Mouse (Mus musculus) kidney, postnatal 4 days (tissue): ENCODE results near the gene Ptbp1.
"Not testable (repeated sequence)": the region's sequence is repeated elsewhere in the genome, so short reads cannot be mapped to it uniquely, and the experiment has no call there.

ENCODE experiments used
- DNase-seq, 2 experiments: peaks; one replicate each; pipeline ENCODE4 v3.0.0; 2021; ENCODE audit warnings: mixed read lengths in 2 of 2

Ptbp1 gene

DNA sequence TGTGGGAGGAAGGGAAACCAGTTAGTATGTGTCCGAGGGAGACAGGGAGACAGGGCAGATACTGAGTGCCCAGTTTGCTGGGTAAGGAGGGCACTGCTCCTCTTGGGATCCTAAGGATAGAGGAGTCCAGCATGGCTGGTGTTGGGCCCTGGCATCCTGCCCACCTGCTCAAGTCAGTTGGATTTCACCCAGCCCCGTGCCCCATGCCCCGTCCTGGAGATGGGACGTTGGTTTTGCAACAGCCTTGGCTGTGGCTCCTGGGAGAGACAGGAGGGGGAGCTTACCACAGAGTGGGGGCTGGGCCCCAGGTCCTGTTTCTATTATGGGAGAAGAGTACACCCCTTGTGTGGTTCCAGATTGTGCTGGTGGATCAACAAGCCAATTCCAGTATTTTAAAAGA lies 30.2 kb downstream of the Ptbp1 start:
- peak in 1 of 2 experiments; percentile 62 for DNase-seq

DNA sequence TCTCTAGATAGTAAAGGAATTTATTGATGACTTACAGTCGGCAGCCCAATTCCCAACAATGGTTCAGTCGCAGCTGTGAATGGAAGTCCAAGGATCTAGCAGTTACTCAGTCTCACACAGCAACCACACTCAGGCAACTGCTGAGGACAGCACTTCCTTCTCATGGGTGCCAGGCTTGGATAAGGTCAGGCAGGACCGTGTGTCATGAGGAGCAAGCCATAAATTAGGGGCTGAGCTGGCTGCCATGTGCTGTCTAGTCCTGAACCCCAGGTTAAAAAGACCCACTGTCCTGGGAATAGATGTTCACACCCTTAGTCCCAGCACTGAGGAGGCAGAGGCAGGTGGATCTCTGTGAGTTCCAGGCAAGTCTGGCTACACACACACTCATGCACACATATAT lies 30.7 kb downstream of the Ptbp1 start:
- DNase-seq = not testable (repeated sequence)

DNA sequence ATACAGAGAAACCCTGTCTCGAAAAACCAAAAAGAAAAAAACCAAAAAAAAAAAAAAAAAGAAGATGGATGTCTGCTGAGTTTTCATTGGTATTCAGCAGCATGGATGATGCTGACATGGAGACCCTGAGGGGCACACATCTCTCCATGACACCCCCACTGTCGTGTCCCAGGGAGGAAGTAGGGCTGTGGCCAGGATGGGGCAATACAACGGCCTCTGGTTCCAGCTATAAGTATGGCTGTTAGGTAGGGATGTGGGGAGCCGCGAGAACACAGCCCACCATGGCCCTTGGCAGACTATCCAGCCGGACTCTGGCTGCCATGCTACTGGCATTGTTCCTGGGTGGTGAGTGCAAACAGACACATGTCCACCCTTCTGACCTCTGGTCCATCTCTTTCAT lies 31.8 kb downstream of the Ptbp1 start, which contains the start of gene Elane:
TSS of gene Elane (plus strand) at position 194 of the 400 bp plus-strand sequence.
- DNase-seq = no peak

- DNase-seq = no peak
Observed at GRCm38 (mm10) chr10:79886611-79887010, 32.4 kb downstream of the Ptbp1 start.

DNA sequence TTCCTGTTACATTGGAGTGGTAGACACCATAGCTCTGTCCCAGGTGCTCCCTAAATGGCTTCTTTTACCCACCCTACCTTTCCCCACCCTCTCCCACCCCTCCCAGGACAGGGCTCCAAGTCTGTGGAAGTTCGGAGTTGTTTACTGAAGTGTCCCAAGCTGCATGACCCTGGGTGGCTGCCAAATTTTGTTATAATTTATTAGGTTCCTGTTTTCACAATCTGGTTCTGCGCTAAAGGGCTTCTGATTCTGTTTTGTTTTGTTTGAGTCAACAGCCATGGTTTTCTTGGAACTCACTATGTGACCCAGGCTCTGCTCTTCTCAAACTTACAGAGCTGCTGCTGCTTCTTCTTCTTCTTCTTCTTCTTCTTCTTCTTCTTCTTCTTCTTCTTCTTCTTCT lies 35.2 kb downstream of the Ptbp1 start:
- peak; percentile 51 to 56 for DNase-seq

GRCm38 (mm10) chr10:79890670-79891069 lies 36.4 kb downstream of the Ptbp1 start, which contains the start of gene Cfd:
Cfd (plus strand) TSS chr10:79890853.
- no peak for DNase-seq

- peak; percentile 89 for DNase-seq
Observed at GRCm38 (mm10) chr10:79892451-79893118, 38.4 kb downstream of the Ptbp1 start.

DNA sequence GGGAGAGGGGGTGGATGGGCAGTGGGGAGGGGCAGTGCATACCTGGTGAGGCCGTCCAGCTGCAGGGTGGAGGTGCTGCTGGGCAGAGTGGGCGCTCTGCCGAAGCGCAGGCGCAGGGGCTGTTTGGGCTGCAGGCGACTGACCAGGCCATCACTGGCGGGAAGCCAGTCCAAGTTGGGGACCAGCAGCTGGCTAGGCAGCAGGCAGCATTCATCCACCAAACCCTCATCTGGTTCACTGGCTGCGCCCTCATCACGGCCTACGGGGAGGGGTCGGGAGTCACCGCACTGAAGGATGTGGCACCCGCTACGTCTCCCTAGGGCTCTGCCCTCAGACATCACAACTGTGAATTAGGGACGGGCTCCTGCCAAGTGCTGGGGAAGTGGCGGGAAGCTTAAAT lies 42.1 kb downstream of the Ptbp1 start:
- peak in 1 of 2 experiments; percentile 38 for DNase-seq

DNA sequence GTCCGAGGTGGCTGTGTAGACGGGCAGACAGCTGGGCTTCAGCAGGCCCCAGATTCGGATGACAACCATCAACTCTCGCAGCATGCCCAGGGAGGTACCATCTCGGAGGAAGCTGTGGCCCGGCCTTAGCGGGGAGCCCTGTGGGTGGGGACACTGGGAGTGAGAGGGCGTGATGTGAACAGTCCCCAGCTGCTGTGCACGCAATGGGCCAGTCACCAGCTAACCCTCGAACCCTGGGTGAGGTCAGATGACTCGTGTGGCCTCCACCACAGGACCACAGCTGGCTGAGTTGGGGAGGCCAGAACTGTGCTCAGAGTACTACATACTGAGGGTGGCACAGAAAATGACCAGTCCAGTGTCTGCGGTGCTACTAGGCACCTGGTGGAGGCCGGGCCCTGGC lies 42.6 kb downstream of the Ptbp1 start:
- no peak for DNase-seq

- DNase-seq = peak in 1 of 2 experiments; percentile 69
Observed at GRCm38 (mm10) chr10:79897316-79898245, 43.4 kb downstream of the Ptbp1 start.

GRCm38 (mm10) chr10:79900951-79901410 lies 46.8 kb downstream of the Ptbp1 start:
- DNase-seq = peak in 1 of 2 experiments; percentile 45

GRCm38 (mm10) chr10:79906712-79907111 lies 52.5 kb downstream of the Ptbp1 start:
- DNase-seq = no peak

DNA sequence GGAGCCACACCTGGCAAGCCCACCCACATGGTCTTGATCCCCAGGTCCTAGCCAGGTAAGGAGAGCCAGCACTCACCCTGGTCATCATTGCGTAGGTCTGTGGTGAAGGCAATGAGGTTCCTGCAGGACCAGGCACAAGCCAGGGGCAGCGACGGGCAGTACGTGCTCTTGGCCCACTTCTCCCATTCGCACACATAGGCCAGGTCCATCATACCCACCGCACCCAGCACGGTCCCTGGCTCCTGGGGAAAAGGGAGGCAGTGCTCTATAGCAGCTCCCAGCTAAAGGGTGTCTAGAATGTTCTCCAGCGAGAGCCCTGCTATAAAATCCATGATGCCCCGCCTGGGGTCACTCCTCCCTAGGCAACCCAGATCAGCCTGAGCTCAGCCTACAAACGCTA lies 53.2 kb downstream of the Ptbp1 start:
- DNase-seq = no peak

- peak; percentile 97 to 99 for DNase-seq
Observed at GRCm38 (mm10) chr10:79908167-79909091, 54.2 kb downstream of the Ptbp1 start, which contains the start of gene Med16. Med16 (minus strand) TSS chr10:79908923.

DNA sequence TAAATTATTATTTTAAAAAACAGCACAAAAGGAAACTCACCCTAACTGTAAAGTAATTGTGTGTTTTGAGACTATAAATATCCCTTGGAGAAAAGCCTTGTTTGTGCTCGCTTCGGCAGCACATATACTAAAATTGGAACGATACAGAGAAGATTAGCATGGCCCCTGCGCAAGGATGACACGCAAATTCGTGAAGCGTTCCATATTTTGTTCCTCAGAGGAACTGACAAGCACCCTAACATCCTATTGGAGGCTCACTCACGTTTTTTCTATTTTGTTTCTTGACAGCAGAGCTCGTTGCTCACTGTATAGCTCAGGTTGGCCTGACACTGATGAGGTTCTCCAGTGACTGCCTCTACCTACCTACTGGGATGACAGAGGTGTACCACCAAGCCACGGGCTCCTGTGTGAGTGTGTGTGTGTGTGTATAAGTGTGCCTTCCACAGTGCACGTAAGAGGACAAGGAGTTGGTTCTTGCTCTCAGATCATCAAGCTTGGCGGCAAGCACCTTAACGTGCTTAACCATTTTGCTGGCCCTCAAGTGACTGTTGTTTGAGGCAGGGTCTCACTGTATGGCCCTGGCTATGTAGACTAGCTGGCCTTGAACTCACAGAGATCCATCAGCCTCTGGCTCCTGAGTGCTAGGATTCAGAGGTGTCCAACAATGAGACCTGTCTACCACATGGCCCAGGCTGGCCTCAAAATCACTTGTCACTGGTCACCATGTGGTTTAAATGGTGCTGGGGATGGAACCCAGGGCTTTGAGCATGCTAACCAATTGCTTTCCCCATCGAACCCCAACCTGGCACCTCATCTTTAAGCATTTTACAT lies 55.1 kb downstream of the Ptbp1 start:
- peak in 1 of 2 experiments; percentile 50 for DNase-seq

GRCm38 (mm10) chr10:79910556-79910955 lies 56.3 kb downstream of the Ptbp1 start, which contains the start of gene Gm26602:
Gm26602 (plus strand) TSS chr10:79910856.
- DNase-seq = no peak

GRCm38 (mm10) chr10:79912412-79912811 lies 58.2 kb downstream of the Ptbp1 start:
- peak in 1 of 2 experiments; percentile 39 for DNase-seq
